Mouse (Mus musculus) embryonic facial prominence, embryonic 12.5 days (tissue): Measurements from ENCODE around the gene Pitpnm3. TPM values are rescaled to one million over a fixed set of nuclear protein-coding genes. Genes with fewer than 3 reads are reported as not detected.
A peak's percentile ranks its signal among the peaks of the same experiment; 100 is the strongest.

Source experiments
- ATAC-seq: fragments of 200-750 bp; cut with Nextera tagmentation; 2 replicates; pipeline ENCODE4 v1.8.0; 2017; ENCODE audit not compliant: insufficient number of reproducible peaks, insufficient read depth, low FRiP score, low TSS enrichment
- H3K27ac ChIP-seq: fragments of 300-500 bp; sonication (generic); 2 replicates; pipeline ENCODE4 v1.5.1; 2016; ENCODE audit warnings: mild to moderate bottlenecking
- H3K27me3 ChIP-seq: fragments of 300-500 bp; sonication (generic); 2 replicates; pipeline ENCODE4 v1.6.1; 2016; ENCODE audit warnings: mild to moderate bottlenecking, moderate library complexity
- H3K36me3 ChIP-seq: fragments of 300-500 bp; sonication (generic); 2 replicates; pipeline ENCODE4 v1.6.1; 2016; ENCODE audit warnings: mild to moderate bottlenecking
- H3K4me1 ChIP-seq: fragments of 300-500 bp; sonication (generic); 2 replicates; pipeline ENCODE4 v1.6.1; 2016
- H3K4me2 ChIP-seq: fragments of 300-500 bp; sonication (generic); replicated peaks from 2 replicates; pipeline ENCODE4 v1.6.1; 2016; ENCODE audit warnings: mild to moderate bottlenecking, moderate library complexity
- H3K4me3 ChIP-seq: fragments of 300-500 bp; sonication (generic); 2 replicates; pipeline ENCODE4 v1.5.1; 2016; ENCODE audit warnings: mild to moderate bottlenecking
- H3K9ac ChIP-seq: fragments of 300-500 bp; sonication (generic); 2 replicates; pipeline ENCODE4 v1.6.1; 2016; ENCODE audit warnings: mild to moderate bottlenecking, moderate library complexity
- H3K9me3 ChIP-seq: fragments of 300-500 bp; sonication (generic); 2 replicates; pipeline ENCODE4 v1.6.1; 2016; ENCODE audit warnings: mild to moderate bottlenecking, moderate library complexity
- WGBS: fragments of 180-500 bp; shearing (Covaris S2); methylation state at CpG from one replicate; pipeline ENCODE4 v1.1.7; 2016; 5-methylcytosine and 5-hydroxymethylcytosine counted together
- polyA plus RNA-seq: library from polyadenylated mRNA; unstranded; fragments of >200 nt; fragmentation: Nextera tagmentation; extraction: Ambion mirVana; gene quantifications from 2 replicates; pipeline ENCODE4 v1.2.1, GENCODE M21; 2016

The Pitpnm3 gene
- polyA plus RNA-seq, 1 experiment from 2014 or later = 0.24 TPM

DNA sequence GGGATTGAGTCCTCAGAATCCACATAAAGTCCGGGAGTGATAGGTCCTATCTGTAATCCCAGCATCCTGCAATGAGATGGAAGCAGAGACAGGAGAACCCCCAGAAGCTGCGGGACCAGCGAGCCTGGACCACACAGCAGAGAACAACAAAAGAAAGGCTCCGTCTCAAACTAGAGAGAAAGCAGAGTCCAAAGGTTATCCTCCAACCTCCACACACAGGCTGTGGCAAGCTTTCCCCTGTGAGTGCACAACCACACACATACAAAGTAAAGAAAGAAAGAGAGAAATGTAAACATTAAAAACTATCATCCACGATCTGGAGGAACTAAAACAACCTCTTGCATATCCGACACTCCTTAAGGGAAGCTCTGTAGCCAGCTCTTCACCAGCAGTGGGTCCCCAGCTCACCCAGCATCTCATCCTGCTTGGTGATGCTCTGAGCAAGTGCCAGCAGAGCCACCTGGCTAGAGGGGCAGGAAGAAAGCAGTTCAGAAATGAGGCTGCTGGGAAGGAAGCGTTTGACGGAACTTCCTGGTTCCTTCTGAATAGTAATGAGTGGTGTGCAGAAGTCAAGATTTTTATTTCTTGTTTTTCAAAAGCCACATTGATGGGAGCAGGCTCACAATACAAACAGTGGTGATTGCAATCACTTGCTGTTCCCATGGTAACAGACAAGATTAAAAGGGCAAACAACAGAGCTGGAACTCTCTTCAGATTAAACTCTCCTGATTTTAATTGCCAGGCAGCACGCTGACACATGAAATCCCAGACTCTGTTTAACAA, 124.4 kb downstream of the Pitpnm3 start:
- peaks cover 23% of the 10 kb centered on the region for H3K4me1 ChIP-seq
- no peaks in the 10 kb centered on the region for H3K9me3 ChIP-seq
- WGBS = 54% methylated on average over 9 of the region's 9 CpGs
- peak overlapping the region; percentile 46 for H3K27ac ChIP-seq
- no peak overlapping the region for H3K9ac ChIP-seq
- H3K27me3 ChIP-seq = no peaks in the 10 kb centered on the region
- H3K36me3 ChIP-seq = no peaks in the 10 kb centered on the region
- no peak overlapping the region for H3K4me3 ChIP-seq
- no peak for ATAC-seq
- no peak overlapping the region for H3K4me2 ChIP-seq

DNA sequence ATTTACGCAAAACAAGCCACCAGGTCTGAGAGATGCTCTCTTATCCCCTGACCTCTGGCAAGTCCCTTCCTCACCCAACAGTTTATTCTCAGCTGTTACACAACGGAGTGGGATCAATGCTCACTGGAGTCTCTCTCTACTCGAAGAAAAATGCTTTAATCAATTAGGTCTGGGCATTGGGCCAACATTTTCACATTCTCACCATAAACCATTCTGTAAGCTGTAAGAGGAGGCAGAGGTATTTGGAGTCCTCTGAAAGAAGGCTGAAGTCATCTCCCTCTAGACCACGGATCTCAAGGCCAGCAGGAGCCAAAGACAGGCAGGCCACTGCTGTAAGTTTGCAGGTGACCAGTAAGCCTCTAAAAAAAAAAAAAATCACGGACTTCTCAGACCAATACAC, 125.2 kb downstream of the Pitpnm3 start:
- Histone ChIP-seq H3K4me3 (no peak overlapping the region), H3K4me1 (peaks cover 23% of the 10 kb centered on the region), H3K9me3 (no peaks in the 10 kb centered on the region), H3K36me3 (no peaks in the 10 kb centered on the region), H3K4me2 (no peak overlapping the region), H3K27ac (peak overlapping the region; percentile 46; the same call in 1 of the 2 replicates), H3K27me3 (no peaks in the 10 kb centered on the region), H3K9ac (no peak overlapping the region)
- 46% methylated on average over 5 of the region's 5 CpGs for WGBS
- ATAC-seq = no peak; the same call in 1 of the 2 replicates

DNA sequence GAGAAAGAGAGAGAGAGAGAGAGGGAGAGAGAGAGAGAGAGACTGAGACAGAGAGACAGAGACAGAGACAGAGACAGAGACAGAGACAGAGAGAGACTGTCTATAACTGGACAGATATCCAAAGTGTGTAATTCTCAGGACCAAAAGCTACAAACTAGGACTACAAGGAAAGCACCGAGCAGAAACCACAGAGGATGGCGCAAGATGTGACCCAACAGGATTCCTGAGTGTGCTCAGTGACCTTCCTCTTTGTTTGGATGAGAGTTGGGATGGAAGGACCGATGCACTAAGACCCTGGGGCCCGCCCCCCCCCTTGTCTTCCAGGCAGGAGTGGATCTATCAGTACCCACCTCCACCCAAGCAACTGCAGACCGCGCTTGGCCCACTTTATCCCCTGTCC, 130.0 kb downstream of the Pitpnm3 start:
- no peaks in the 10 kb centered on the region for H3K9me3 ChIP-seq
- H3K27me3 ChIP-seq = no peaks in the 10 kb centered on the region
- H3K4me3 ChIP-seq = no peak overlapping the region
- H3K36me3 ChIP-seq = no peaks in the 10 kb centered on the region
- H3K9ac ChIP-seq = no peak overlapping the region
- H3K27ac ChIP-seq = no peak overlapping the region
- 97% methylated on average over 6 of the region's 6 CpGs for WGBS
- ATAC-seq = no peak
- H3K4me2 ChIP-seq = no peak overlapping the region
- peaks cover 13% of the 10 kb centered on the region for H3K4me1 ChIP-seq

DNA sequence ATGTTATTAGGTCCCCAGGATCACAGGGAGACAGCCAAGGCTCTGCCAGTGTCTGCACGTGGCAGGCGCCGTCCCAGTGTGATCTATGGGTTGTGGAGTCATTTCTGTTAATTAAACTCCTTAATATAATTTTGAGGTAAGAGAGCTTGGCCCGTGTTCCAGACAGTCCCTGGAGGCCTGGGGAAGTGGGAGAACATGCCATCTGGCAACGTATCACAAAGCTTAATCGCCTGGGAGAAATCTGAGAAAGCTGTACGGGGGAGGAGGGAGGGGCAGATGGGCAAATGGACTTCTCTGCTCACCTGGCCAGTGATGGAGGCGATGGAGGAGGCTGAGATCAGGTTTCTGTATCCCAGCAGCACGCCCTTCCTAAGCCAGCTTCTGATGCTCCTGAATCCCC, 132.4 kb downstream of the Pitpnm3 start:
- Histone ChIP-seq H3K27ac (no peak overlapping the region), H3K36me3 (no peaks in the 10 kb centered on the region), H3K4me2 (no peak overlapping the region), H3K4me1 (0 out of 2 replicates have a peak, but pooled peaks cover 6% of the 10 kb centered on the region), H3K4me3 (no peak overlapping the region), H3K9ac (no peak overlapping the region), H3K27me3 (no peaks in the 10 kb centered on the region), H3K9me3 (no peaks in the 10 kb centered on the region)
- ATAC-seq = no peak
- 40% methylated on average over 9 of the region's 9 CpGs for WGBS

DNA sequence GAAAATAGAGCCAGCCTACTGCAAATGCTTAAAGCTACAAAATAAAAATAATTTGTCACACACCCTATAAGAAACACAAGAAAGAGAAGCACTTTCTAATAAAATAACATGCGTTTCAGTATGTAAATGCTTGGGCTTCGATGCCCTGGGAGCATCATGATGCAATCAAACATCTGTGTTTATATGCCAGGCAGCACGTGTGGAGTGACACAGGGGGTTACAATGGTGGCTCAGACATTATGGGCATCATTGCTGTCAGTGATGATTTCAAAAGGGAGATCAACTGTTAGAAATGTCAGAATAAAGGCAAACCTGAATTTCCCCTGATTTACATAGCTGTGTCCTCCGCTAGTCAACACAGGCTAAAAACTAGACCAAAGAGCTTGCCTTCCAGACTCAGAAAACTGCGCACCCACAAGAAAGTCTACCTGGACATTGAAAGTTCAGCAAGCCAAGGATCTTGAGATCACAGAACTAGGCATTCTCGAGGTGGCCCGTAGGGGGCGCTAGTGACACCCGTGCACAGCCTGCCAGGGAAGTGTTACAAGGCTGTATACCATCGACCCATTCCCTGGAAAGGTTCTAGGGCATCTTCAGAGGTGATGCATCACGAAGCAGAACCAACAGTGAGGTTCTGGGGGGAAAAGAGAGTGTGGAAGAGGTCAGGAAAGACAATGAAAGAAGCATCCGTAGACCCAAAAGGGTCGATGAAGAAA, 133.3 kb downstream of the Pitpnm3 start:
- WGBS = 47% methylated on average over 13 of the region's 13 CpGs
- Histone ChIP-seq H3K4me1 (0 out of 2 replicates have a peak, but pooled peaks cover 6% of the 10 kb centered on the region), H3K36me3 (no peaks in the 10 kb centered on the region), H3K4me2 (no peak overlapping the region), H3K27me3 (no peaks in the 10 kb centered on the region), H3K4me3 (no peak overlapping the region), H3K27ac (no peak overlapping the region), H3K9ac (no peak overlapping the region), H3K9me3 (no peaks in the 10 kb centered on the region)
- no peak for ATAC-seq

DNA sequence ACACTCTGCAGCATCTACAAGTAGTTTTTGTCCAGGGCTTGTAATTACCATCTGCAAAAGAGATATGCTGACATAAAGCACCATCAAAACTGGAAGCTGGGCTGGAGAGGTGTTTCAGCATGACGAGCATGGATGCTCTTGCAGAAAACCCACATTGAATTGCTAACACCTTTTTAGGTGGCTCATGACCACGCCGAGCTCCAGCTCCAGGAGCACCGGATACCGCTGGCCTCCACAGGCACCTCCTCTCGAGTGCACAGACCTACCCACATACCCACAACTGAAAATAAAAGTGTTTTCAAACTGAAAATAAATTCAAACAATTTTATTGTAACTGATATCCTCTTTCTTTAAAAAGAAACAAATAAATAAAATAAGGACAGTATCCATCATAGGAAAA, 135.4 kb downstream of the Pitpnm3 start:
- ATAC-seq = no peak
- H3K9ac ChIP-seq = no peak overlapping the region
- no peaks in the 10 kb centered on the region for H3K27me3 ChIP-seq
- no peak overlapping the region for H3K27ac ChIP-seq
- H3K4me3 ChIP-seq = no peak overlapping the region
- no peak overlapping the region for H3K4me2 ChIP-seq
- H3K36me3 ChIP-seq = no peaks in the 10 kb centered on the region
- peaks cover 13% of the 10 kb centered on the region; the same call in 1 of the 2 replicates for H3K4me1 ChIP-seq
- 85% methylated on average over 6 of the region's 6 CpGs for WGBS
- H3K9me3 ChIP-seq = no peaks in the 10 kb centered on the region

Other genes starting within 250 kb of the Pitpnm3 start
- gene Aipl1, start 98.3 kb downstream of the Pitpnm3 start, polyA plus RNA-seq = 0.36 and 0.61 TPM in 2 replicates
- gene Pimreg, start 93.7 kb downstream of the Pitpnm3 start, polyA plus RNA-seq = 143 and 144 TPM in 2 replicates
- gene Gm43951, start 71.1 kb upstream of the Pitpnm3 start, polyA plus RNA-seq = 0.95 and 0.99 TPM in 2 replicates
- gene 4933427D14Rik, start 71.7 kb upstream of the Pitpnm3 start, polyA plus RNA-seq = 16.7 and 23.2 TPM in 2 replicates
- 194 and 202 TPM in 2 replicates for gene Txndc17, start 71.8 kb upstream of the Pitpnm3 start, polyA plus RNA-seq
- 47.0 and 48.8 TPM in 2 replicates for gene Med31, start 79.8 kb upstream of the Pitpnm3 start, polyA plus RNA-seq
- 0.14 and 0.31 TPM in 2 replicates for gene Slc13a5, start 131.4 kb upstream of the Pitpnm3 start, polyA plus RNA-seq
- gene Xaf1, start 165.9 kb upstream of the Pitpnm3 start, polyA plus RNA-seq = 1.9 and 2.6 TPM in 2 replicates
- gene Fbxo39, start 178.7 kb upstream of the Pitpnm3 start, polyA plus RNA-seq = not detected in 2 replicates
- 5.1 and 6.4 TPM in 2 replicates for gene Tekt1, start 226.7 kb upstream of the Pitpnm3 start, polyA plus RNA-seq